Mouse (Mus musculus) hindbrain, embryonic 16.5 days (tissue): ENCODE measurements at regions not wholly inside any gene's neighbourhood (a gene's known extent, or its start where the extent isn't known, plus 50 kb on each side); places are given as distances from the start of the nearest gene placed in this dataset.

Experiments used
- ATAC-seq: fragments of 200-750 bp; cut with Nextera tagmentation; 2 replicates; pipeline ENCODE4 v1.8.0; 2017; ENCODE audit warnings: moderate TSS enrichment, moderate library complexity
- H3K27ac ChIP-seq: fragments of 300-500 bp; sonication (generic); 2 replicates; pipeline ENCODE4 v1.5.1; 2014; ENCODE audit warnings: low read depth, mild to moderate bottlenecking, control low read depth, low read length, moderate library complexity
- H3K27me3 ChIP-seq: fragments of 300-500 bp; sonication (generic); replicated peaks from 2 replicates; pipeline ENCODE4 v1.6.1; 2014; ENCODE audit warnings: low read length; ENCODE audit not compliant: control insufficient read depth, insufficient read depth
- H3K36me3 ChIP-seq: fragments of 300-500 bp; sonication (generic); 2 replicates; pipeline ENCODE4 v1.6.1; 2014; ENCODE audit warnings: mild to moderate bottlenecking, low read length, moderate library complexity, mixed read lengths; ENCODE audit not compliant: control insufficient read depth, insufficient read depth
- H3K4me1 ChIP-seq: fragments of 300-500 bp; sonication (generic); 2 replicates; pipeline ENCODE4 v1.6.1; 2014; ENCODE audit warnings: low read depth, low read length; ENCODE audit not compliant: control insufficient read depth, insufficient read depth
- H3K4me2 ChIP-seq: fragments of 300-500 bp; sonication (generic); 2 replicates; pipeline ENCODE4 v1.6.1; 2014; ENCODE audit warnings: mild to moderate bottlenecking, low read length, control low read depth, moderate library complexity
- H3K4me3 ChIP-seq: fragments of 300-500 bp; sonication (generic); 2 replicates; pipeline ENCODE4 v1.5.1; 2014; ENCODE audit warnings: mild to moderate bottlenecking, low read length, control low read depth, moderate library complexity
- H3K9ac ChIP-seq: fragments of 300-500 bp; sonication (generic); 2 replicates; pipeline ENCODE4 v1.6.1; 2014; ENCODE audit warnings: low read depth, mild to moderate bottlenecking, control low read depth, low read length, moderate library complexity
- H3K9me3 ChIP-seq: fragments of 300-500 bp; sonication (generic); 2 replicates; pipeline ENCODE4 v1.6.1; 2014; ENCODE audit warnings: mild to moderate bottlenecking, low read length, moderate library complexity; ENCODE audit not compliant: control insufficient read depth
- WGBS: fragments of 180-500 bp; shearing (Covaris S2); extraction: QIAGEN DNeasy Blood & Tissue Kit; methylation state at CpG from one replicate; pipeline ENCODE4 v1.1.7; 2014; 5-methylcytosine and 5-hydroxymethylcytosine counted together

GRCm38 (mm10) chr4:97417943-97418342, 235.0 kb upstream of the Gm10192 start:
- Histone ChIP-seq H3K4me1 (no peaks in the 10 kb centered on the region), H3K4me3 (no peak overlapping the region), H3K4me2 (no peak overlapping the region), H3K9ac (no peak overlapping the region), H3K9me3 (no peaks in the 10 kb centered on the region), H3K36me3 (no peaks in the 10 kb centered on the region), H3K27ac (no peak overlapping the region), H3K27me3 (no peaks in the 10 kb centered on the region)
- no peak for ATAC-seq

GRCm38 (mm10) chr4:97408633-97409296, 225.8 kb upstream of the Gm10192 start:
- Histone ChIP-seq H3K4me2 (no peak overlapping the region), H3K9me3 (no peaks in the 10 kb centered on the region), H3K36me3 (no peaks in the 10 kb centered on the region), H3K27me3 (no peaks in the 10 kb centered on the region), H3K9ac (no peak overlapping the region), H3K27ac (no peak overlapping the region), H3K4me3 (no peak overlapping the region), H3K4me1 (no peaks in the 10 kb centered on the region)
- WGBS: 33% methylated on average over 7 of the region's 7 CpGs
- ATAC-seq: peak; percentile 77

GRCm38 (mm10) chr4:97394697-97395280, 211.8 kb upstream of the Gm10192 start:
- Histone ChIP-seq H3K27ac (no peak overlapping the region), H3K4me2 (no peak overlapping the region), H3K4me3 (no peak overlapping the region), H3K4me1 (no peaks in the 10 kb centered on the region), H3K9ac (no peak overlapping the region), H3K9me3 (no peaks in the 10 kb centered on the region), H3K27me3 (no peaks in the 10 kb centered on the region), H3K36me3 (no peaks in the 10 kb centered on the region)
- WGBS: 80% methylated on average over 3 of the region's 3 CpGs
- no peak for ATAC-seq

- 66% methylated on average over 3 of the region's 3 CpGs for WGBS
- H3K4me3 ChIP-seq: no peak overlapping the region
- H3K4me2 ChIP-seq: no peak overlapping the region
- ATAC-seq: no peak
- no peaks in the 10 kb centered on the region for H3K27me3 ChIP-seq
- H3K27ac ChIP-seq: no peak overlapping the region
- no peaks in the 10 kb centered on the region for H3K36me3 ChIP-seq
- no peaks in the 10 kb centered on the region for H3K4me1 ChIP-seq
- H3K9ac ChIP-seq: no peak overlapping the region
- H3K9me3 ChIP-seq: no peaks in the 10 kb centered on the region
These were observed 198.1 kb upstream of the Gm10192 start for GRCm38 (mm10) chr4:97381084-97381483.

GRCm38 (mm10) chr4:97377593-97378542, 194.9 kb upstream of the Gm10192 start:
- WGBS: 18% methylated on average over 8 of the region's 8 CpGs
- H3K4me2 ChIP-seq: no peak overlapping the region
- no peak overlapping the region for H3K4me3 ChIP-seq
- no peaks in the 10 kb centered on the region for H3K4me1 ChIP-seq
- no peaks in the 10 kb centered on the region for H3K9me3 ChIP-seq
- H3K36me3 ChIP-seq: no peaks in the 10 kb centered on the region
- peak; percentile 45 for ATAC-seq
- H3K9ac ChIP-seq: no peak overlapping the region
- no peaks in the 10 kb centered on the region for H3K27me3 ChIP-seq
- no peak overlapping the region for H3K27ac ChIP-seq

GRCm38 (mm10) chr4:97360473-97360872, 177.5 kb upstream of the Gm10192 start:
- ATAC-seq: no peak
- WGBS: 95% methylated on average over 2 of the region's 2 CpGs
- no peaks in the 10 kb centered on the region for H3K4me1 ChIP-seq

GRCm38 (mm10) chr4:97357958-97358357, 175.0 kb upstream of the Gm10192 start:
- H3K4me1 ChIP-seq: no peaks in the 10 kb centered on the region
- ATAC-seq: no peak
- 56% methylated on average over 1 of the region's 1 CpGs for WGBS
- no peak overlapping the region for H3K27ac ChIP-seq
- H3K9me3 ChIP-seq: no peaks in the 10 kb centered on the region
- H3K36me3 ChIP-seq: no peaks in the 10 kb centered on the region
- H3K9ac ChIP-seq: no peak overlapping the region
- H3K4me2 ChIP-seq: no peak overlapping the region
- no peak overlapping the region for H3K4me3 ChIP-seq
- H3K27me3 ChIP-seq: no peaks in the 10 kb centered on the region

More at GRCm38 (mm10) chr4:97360473-97360872, 177.5 kb upstream of the Gm10192 start:
- no peak overlapping the region for H3K4me2 ChIP-seq
- H3K36me3 ChIP-seq: no peaks in the 10 kb centered on the region
- no peak overlapping the region for H3K4me3 ChIP-seq
- no peaks in the 10 kb centered on the region for H3K27me3 ChIP-seq
- H3K9ac ChIP-seq: no peak overlapping the region
- no peaks in the 10 kb centered on the region for H3K9me3 ChIP-seq
- H3K27ac ChIP-seq: no peak overlapping the region

GRCm38 (mm10) chr4:97346799-97347198, 163.8 kb upstream of the Gm10192 start:
- Histone ChIP-seq H3K9me3 (no peaks in the 10 kb centered on the region), H3K9ac (no peak overlapping the region), H3K36me3 (no peaks in the 10 kb centered on the region), H3K4me1 (no peaks in the 10 kb centered on the region), H3K27me3 (no peaks in the 10 kb centered on the region), H3K27ac (no peak overlapping the region), H3K4me2 (no peak overlapping the region), H3K4me3 (no peak overlapping the region)
- WGBS: 72% methylated on average over 3 of the region's 3 CpGs
- ATAC-seq: 0 out of 2 replicates have a peak, but pooled peaks have one; percentile 50

GRCm38 (mm10) chr4:97344335-97344734, 161.4 kb upstream of the Gm10192 start:
- Histone ChIP-seq H3K4me3 (no peak overlapping the region), H3K4me2 (no peak overlapping the region), H3K9ac (no peak overlapping the region), H3K4me1 (no peaks in the 10 kb centered on the region), H3K36me3 (no peaks in the 10 kb centered on the region), H3K27me3 (no peaks in the 10 kb centered on the region), H3K27ac (no peak overlapping the region), H3K9me3 (no peaks in the 10 kb centered on the region)
- WGBS: 88% methylated on average over 2 of the region's 2 CpGs
- ATAC-seq: no peak
